Mouse (Mus musculus) heart, postnatal 4 days (tissue): ENCODE data around the gene Tex29. TPM values are rescaled to one million over a fixed set of nuclear protein-coding genes. Genes with fewer than 3 reads are reported as not detected.

ENCODE experiments used
- total RNA-seq, 2 experiments: library from RNA; stranded (reverse); gene quantifications; 2 replicates each; pipeline ENCODE4 v1.2.3; 2021

Gene Tex29
- total RNA-seq, 2 experiments from 2014 or later = not detected

Other genes with a start within 250 kb of the Tex29 start
- gene Ankrd10, start 204.7 kb upstream of the Tex29 start, total RNA-seq = 10 to 100 TPM; 53.7 to 59.6 TPM
- not detected for gene 1700016D06Rik, start 139.4 kb upstream of the Tex29 start, total RNA-seq
- gene Arhgef7, start 112.8 kb upstream of the Tex29 start, total RNA-seq = 100 to 1,000 TPM; 209 to 213 TPM